Mouse (Mus musculus) CH12.LX (cell line): Measurements from ENCODE around the gene Zfand4. TPM values are rescaled to one million over a fixed set of nuclear protein-coding genes. Genes with fewer than 3 reads are reported as not detected.

Experiments
- DNase-seq: peaks from one replicate; pipeline ENCODE4 v3.0.0-alpha.2; 2013; ENCODE audit errors: extremely low read depth
- H3K27ac ChIP-seq: 2 replicates; pipeline ENCODE4 v1.5.1; 2012; ENCODE audit warnings: low read depth, mild to moderate bottlenecking, control low read depth, moderate library complexity; ENCODE audit not compliant: insufficient read depth
- H3K27me3 ChIP-seq: replicated peaks from 2 replicates; pipeline ENCODE3; 2012; ENCODE audit warnings: inconsistent platforms
- H3K36me3 ChIP-seq, 2 experiments: replicated peaks in 1 of 2; 2 replicates each; pipeline versions ENCODE3 to v1.6.1; 2012; ENCODE audit warnings: inconsistent platforms in 1 of 2, low read length in 1 of 2, mild to moderate bottlenecking in 1 of 2, mixed read lengths in 1 of 2, moderate library complexity in 1 of 2; ENCODE audit not compliant: control insufficient read depth in 1 of 2, insufficient read depth in 1 of 2
- H3K4me1 ChIP-seq, 2 experiments: 2 replicates each; pipeline ENCODE4 v1.6.1; 2012; ENCODE audit warnings: inconsistent platforms in 1 of 2, moderate library complexity in 1 of 2; ENCODE audit not compliant: insufficient read depth in 2 of 2, control insufficient read depth in 1 of 2
- H3K4me2 ChIP-seq: 2 replicates; pipeline ENCODE4 v1.6.1; 2012; ENCODE audit warnings: low read depth, mild to moderate bottlenecking, control low read depth; ENCODE audit not compliant: poor library complexity, insufficient read depth, severe bottlenecking
- H3K4me3 ChIP-seq, 3 experiments: fragments of 150-350 bp in 1 of 3; sonication (generic) in 1 of 3; replicated peaks in 1 of 3; 2 replicates each; pipeline versions ENCODE3 to v1.5.1; 2011 to 2012; ENCODE audit warnings: low read depth in 2 of 3, low read length in 2 of 3, mild to moderate bottlenecking in 2 of 3, moderate library complexity in 2 of 3, control low read depth in 1 of 3, improper control_type of control experiment in 1 of 3, inconsistent platforms in 1 of 3, mixed read lengths in 1 of 3; ENCODE audit not compliant: poor library complexity in 1 of 3
- H3K79me2 ChIP-seq: replicated peaks from 2 replicates; pipeline ENCODE4 v1.6.1; 2012; ENCODE audit warnings: mild to moderate bottlenecking, moderate library complexity; ENCODE audit not compliant: control insufficient read depth, poor library complexity, insufficient read depth, severe bottlenecking; ENCODE audit errors: extremely low read depth
- H3K9ac ChIP-seq: 2 replicates; pipeline ENCODE4 v1.6.1; 2012; ENCODE audit warnings: low read depth, mild to moderate bottlenecking, control low read depth, moderate library complexity; ENCODE audit not compliant: insufficient read depth
- H3K9me3 ChIP-seq: replicated peaks from 2 replicates; pipeline ENCODE3; 2012; ENCODE audit warnings: low read length, inconsistent platforms, mixed read lengths
- CHD2 ChIP-seq: IDR thresholded peaks from 2 replicates; pipeline ENCODE4 v1.6.1; 2011; ENCODE audit warnings: low read length, improper control_type of control experiment
- CTCF ChIP-seq, 2 experiments: IDR thresholded peaks in 1 of 2; conservative IDR thresholded peaks in 1 of 2; 2 replicates each; pipeline ENCODE4 v1.5.1; 2011 to 2012; ENCODE audit warnings: low read depth in 2 of 2, low read length in 2 of 2, improper control_type of control experiment in 1 of 2, inconsistent platforms in 1 of 2, mild to moderate bottlenecking in 1 of 2, moderate library complexity in 1 of 2
- EP300 ChIP-seq: IDR thresholded peaks from 2 replicates; pipeline ENCODE4 v1.6.1; 2011; ENCODE audit warnings: low read length, improper control_type of control experiment
- ETS1 ChIP-seq: conservative IDR thresholded peaks from 2 replicates; pipeline ENCODE4 v1.6.1; 2012; ENCODE audit warnings: low read depth, mild to moderate bottlenecking, inconsistent platforms, low read length, improper control_type of control experiment, moderate library complexity
- GABPA ChIP-seq: IDR thresholded peaks from 2 replicates; pipeline ENCODE4 v1.6.1; 2012; ENCODE audit warnings: low read depth, low read length, improper control_type of control experiment, inconsistent platforms; ENCODE audit not compliant: insufficient replicate concordance
- HCFC1 ChIP-seq: IDR thresholded peaks from 2 replicates; pipeline ENCODE4 v1.6.1; 2012; ENCODE audit warnings: low read depth, mild to moderate bottlenecking, inconsistent platforms, low read length, improper control_type of control experiment
- IRF4 ChIP-seq: IDR thresholded peaks from 2 replicates; pipeline ENCODE4 v1.6.1; 2014; ENCODE audit warnings: low read depth, mild to moderate bottlenecking, inconsistent platforms, low read length, improper control_type of control experiment
- JUN ChIP-seq: IDR thresholded peaks from 2 replicates; pipeline ENCODE4 v1.6.1; 2011; ENCODE audit warnings: low read depth, mild to moderate bottlenecking, low read length, improper control_type of control experiment, moderate library complexity; ENCODE audit not compliant: insufficient read depth
- JUND ChIP-seq: conservative IDR thresholded peaks from 2 replicates; pipeline ENCODE4 v1.6.1; 2011; ENCODE audit warnings: low read depth, low read length, improper control_type of control experiment
- KAT2A ChIP-seq: IDR thresholded peaks from 2 replicates; pipeline ENCODE4 v1.6.1; 2012; ENCODE audit warnings: low read length, improper control_type of control experiment, inconsistent platforms; ENCODE audit not compliant: insufficient replicate concordance
- MAZ ChIP-seq: IDR thresholded peaks from 2 replicates; pipeline ENCODE4 v1.6.1; 2012; ENCODE audit warnings: low read depth, mild to moderate bottlenecking, inconsistent platforms, low read length, improper control_type of control experiment, moderate library complexity
- MEF2A ChIP-seq: IDR thresholded peaks from 2 replicates; pipeline ENCODE4 v1.6.1; 2014; ENCODE audit warnings: low read depth, mild to moderate bottlenecking, inconsistent platforms, low read length, improper control_type of control experiment, borderline replicate concordance
- MYC ChIP-seq: IDR thresholded peaks from 2 replicates; pipeline ENCODE4 v1.6.1; 2011; ENCODE audit warnings: low read depth, mild to moderate bottlenecking, improper control_type of control experiment, low read length
- PAX5 ChIP-seq: IDR thresholded peaks from 2 replicates; pipeline ENCODE4 v1.6.1; 2012; ENCODE audit warnings: low read length, inconsistent platforms, mixed read lengths
- RCOR1 ChIP-seq: conservative IDR thresholded peaks from 2 replicates; pipeline ENCODE4 v1.6.1; 2012; ENCODE audit warnings: low read depth, mild to moderate bottlenecking, inconsistent platforms, low read length, improper control_type of control experiment
- SIN3A ChIP-seq: IDR thresholded peaks from 2 replicates; pipeline ENCODE4 v1.6.1; 2012; ENCODE audit warnings: low read length, improper control_type of control experiment, inconsistent platforms
- SMC3 ChIP-seq: IDR thresholded peaks from 2 replicates; pipeline ENCODE4 v1.6.1; 2011; ENCODE audit warnings: low read depth, low read length, improper control_type of control experiment
- TBP ChIP-seq: conservative IDR thresholded peaks from 2 replicates; pipeline ENCODE4 v1.6.1; 2011; ENCODE audit warnings: low read depth, low read length, improper control_type of control experiment
- TCF12 ChIP-seq: IDR thresholded peaks from 2 replicates; pipeline ENCODE4 v1.6.1; 2014; ENCODE audit warnings: low read depth, mild to moderate bottlenecking, inconsistent platforms, low read length, improper control_type of control experiment
- UBTF ChIP-seq: IDR thresholded peaks from 2 replicates; pipeline ENCODE4 v1.6.1; 2012; ENCODE audit warnings: low read depth, mild to moderate bottlenecking, inconsistent platforms, low read length, improper control_type of control experiment, moderate library complexity
- USF1 ChIP-seq: IDR thresholded peaks from 2 replicates; pipeline ENCODE4 v1.6.1; 2014; ENCODE audit warnings: low read depth, mild to moderate bottlenecking, inconsistent platforms, low read length, improper control_type of control experiment
- USF2 ChIP-seq: conservative IDR thresholded peaks from 2 replicates; pipeline ENCODE4 v1.6.1; 2011; ENCODE audit warnings: low read depth, low read length, improper control_type of control experiment
- ZC3H11A ChIP-seq: IDR thresholded peaks from 2 replicates; pipeline ENCODE4 v1.6.1; 2012; ENCODE audit warnings: low read depth, mild to moderate bottlenecking, inconsistent platforms, low read length, improper control_type of control experiment
- ZKSCAN1 ChIP-seq: IDR thresholded peaks from 2 replicates; pipeline ENCODE4 v1.6.1; 2012; ENCODE audit warnings: low read depth, inconsistent platforms, low read length, improper control_type of control experiment, borderline replicate concordance
- dilution Hi-C: fragments of 300-500 bp; cut with MboI; formaldehyde crosslinking; loops from 2 replicates; pipeline ENCODE4 v1.14.3; 2020; ENCODE audit warnings: low sequenced_read_pairs; ENCODE audit not compliant: extremely low pct_unique_long_range_greater_than_20kb, extremely low pct_ligation_motif_present
- in situ Hi-C: fragments of 300-500 bp; cut with MboI; formaldehyde crosslinking; loops from 3 replicates; pipeline ENCODE4 v1.14.3; 2019; ENCODE audit warnings: low sequenced_read_pairs, low pct_ligation_motif_present, low pct_unique_long_range_greater_than_20kb, mixed read lengths
- polyA plus RNA-seq: library from polyadenylated mRNA; unstranded; fragments of >175 nt; gene quantifications from 2 replicates; pipeline ENCODE4 v1.2.1, GENCODE M21; 2012; ENCODE audit warnings: low read depth; ENCODE audit not compliant: insufficient read length
- total RNA-seq, 2 experiments: library from RNA; depleted of rRNA; stranded (reverse); fragments of 300-350 nt in 1 of 2; fragments of >200 nt in 1 of 2; gene quantifications; 2 replicates each; pipeline ENCODE4 v1.2.3; 2012 to 2014

Gene Zfand4
- total and polyA plus RNA-seq, 3 experiments, result 2.2 to 3.8 (median 3.1) TPM

- no peak overlapping the region for H3K4me2 ChIP-seq
- H3K27ac ChIP-seq, result peak overlapping the region; percentile 36; the same call in 1 of the 2 replicates
- dilution Hi-C loops, result no loop called here
- H3K9ac ChIP-seq, result no peak overlapping the region
- H3K4me1 ChIP-seq, result peaks cover 2 to 20% of the 10 kb centered on the region in 2 experiments; a peak in 3 of 4 replicates
- no peaks in the 10 kb centered on the region for H3K9me3 ChIP-seq
- H3K27me3 ChIP-seq, result no peaks in the 10 kb centered on the region
- H3K79me2 ChIP-seq, result no peaks in the 10 kb centered on the region; the same call in 1 of the 2 replicates
- no peak overlapping the region for H3K4me3 ChIP-seq
- DNase-seq, result no peak
- H3K36me3 ChIP-seq, result peaks cover 0 to 11% of the 10 kb centered on the region in 2 experiments
- in situ Hi-C loops, result no loop called here
- TF ChIP-seq TCF12 (no peak), SMC3 (peak; percentile 37), CTCF (conservative IDR thresholded peaks at IDR 0.05 in 1 of 2, IDR thresholded peaks at IDR 0.05 in 1 of 2; ENCODE audit: low read depth in 2 of 2, low read length in 2 of 2) (peak in 1 of 2 experiments; percentile 65; a peak in 2 of 4 replicates), GABPA (no peak)
- TF ChIP-seq, all 38 proteins: peak for 2
These were observed 3.0 kb downstream of the Zfand4 start for GRCm38 (mm10) chr6:116267110-116267423.

- no peak overlapping the region for H3K9ac ChIP-seq
- H3K4me3 ChIP-seq, result no peak overlapping the region
- no peaks in the 10 kb centered on the region for H3K79me2 ChIP-seq
- in situ Hi-C loops (no loop called here), dilution Hi-C loops (no loop called here)
- H3K27ac ChIP-seq, result no peak overlapping the region
- peaks cover 6 to 15% of the 10 kb centered on the region in 2 experiments for H3K36me3 ChIP-seq
- no peaks in the 10 kb centered on the region for H3K9me3 ChIP-seq
- H3K27me3 ChIP-seq, result no peaks in the 10 kb centered on the region
- no peak for TF ChIP-seq HCFC1
- TF ChIP-seq MYC, result no peak
- TF ChIP-seq ZC3H11A, result no peak
- TF ChIP-seq IRF4, result no peak
- TF ChIP-seq SIN3A, result no peak
- no peak for TF ChIP-seq JUND
- no peak for TF ChIP-seq ZKSCAN1
- TF ChIP-seq KAT2A, result no peak
- TF ChIP-seq USF2, result no peak
- no peak for TF ChIP-seq PAX5
- TF ChIP-seq TBP, result no peak
- TF ChIP-seq ETS1, result no peak
- TF ChIP-seq JUN, result no peak
- no peak for TF ChIP-seq MAZ
- TF ChIP-seq USF1, result no peak
- TF ChIP-seq EP300, result no peak
- no peak for TF ChIP-seq UBTF
- TF ChIP-seq RCOR1, result no peak
- TF ChIP-seq MEF2A, result no peak
- no peak for TF ChIP-seq CHD2
- H3K4me2 ChIP-seq, result no peak overlapping the region
- DNase-seq, result no peak
- peaks cover 0 to 7% of the 10 kb centered on the region in 2 experiments; a peak in 2 of 4 replicates for H3K4me1 ChIP-seq
These were observed 11.7 kb downstream of the Zfand4 start for GRCm38 (mm10) chr6:116275695-116276094.
